Mouse (Mus musculus): ENCODE measurements at regions not wholly inside any gene's neighbourhood (a gene's known extent, or its start where the extent isn't known, plus 50 kb on each side); places are given as distances from the start of the nearest gene placed in this dataset.
"Not testable (repeated sequence)": the region's sequence is repeated elsewhere in the genome, so short reads cannot be mapped to it uniquely, and the experiment has no call there.

- peak; percentile 30; the same call in 1 of the 2 replicates for ATAC-seq (ENCODE audit: low read depth)
- H3K9ac ChIP-seq (ENCODE audit: low read depth, low read length); H3K4me3 ChIP-seq (ENCODE audit: low read depth, low read length); H3K4me2 ChIP-seq (ENCODE audit: low read depth, low read length); H3K27ac ChIP-seq (replicated peaks; ENCODE audit: low read depth, low read length); H3K9me3 ChIP-seq (ENCODE audit: control insufficient read depth, low read length); H3K36me3 ChIP-seq (ENCODE audit: control insufficient read depth, insufficient read depth, low read length); H3K4me1 ChIP-seq (ENCODE audit: control insufficient read depth, insufficient read depth, low read length); DNase-seq (ENCODE audit: low spot score); H3K27me3 ChIP-seq (replicated peaks; ENCODE audit: control insufficient read depth, insufficient read depth, low read length): not testable (repeated sequence)
- 75% methylated on average over 1 of the region's 1 CpGs for WGBS
Observed at GRCm38 (mm10) chr10:15263337-15263736, 545.3 kb upstream of the Gje1 start.

DNA sequence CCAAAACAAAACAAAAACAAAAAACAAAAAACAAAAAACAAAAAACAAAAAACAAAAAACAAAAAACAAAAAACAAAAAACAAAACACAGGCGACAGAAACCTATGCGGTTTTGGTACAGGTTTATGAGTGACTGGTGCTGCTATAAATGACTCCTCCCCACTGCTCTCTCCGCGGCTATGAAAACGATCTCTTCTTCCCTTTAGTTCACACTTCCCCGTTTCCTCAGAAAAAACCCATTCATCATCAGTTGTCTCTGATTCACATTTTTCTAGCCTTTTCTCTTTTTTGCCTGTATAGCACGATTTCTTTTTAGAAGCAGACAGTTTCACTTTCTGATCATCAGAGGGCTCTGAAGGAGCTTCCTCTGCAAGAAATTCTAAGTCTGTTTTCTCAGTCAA, 544.3 kb upstream of the Gje1 start:
- H3K9me3 ChIP-seq (ENCODE audit: control insufficient read depth, low read length); H3K9ac ChIP-seq (ENCODE audit: low read depth, low read length); H3K4me1 ChIP-seq (ENCODE audit: control insufficient read depth, insufficient read depth, low read length); DNase-seq (ENCODE audit: low spot score); ATAC-seq (ENCODE audit: low read depth); H3K27ac ChIP-seq (replicated peaks; ENCODE audit: low read depth, low read length); H3K4me2 ChIP-seq (ENCODE audit: low read depth, low read length); H3K36me3 ChIP-seq (ENCODE audit: control insufficient read depth, insufficient read depth, low read length); H3K4me3 ChIP-seq (ENCODE audit: low read depth, low read length); H3K27me3 ChIP-seq (replicated peaks; ENCODE audit: control insufficient read depth, insufficient read depth, low read length): not testable (repeated sequence)
- WGBS, result 69% methylated on average over 7 of the region's 7 CpGs

- WGBS, result 66% methylated on average over 2 of the region's 2 CpGs
Observed at GRCm38 (mm10) chr10:15249402-15250086, 531.5 kb upstream of the Gje1 start.

DNA sequence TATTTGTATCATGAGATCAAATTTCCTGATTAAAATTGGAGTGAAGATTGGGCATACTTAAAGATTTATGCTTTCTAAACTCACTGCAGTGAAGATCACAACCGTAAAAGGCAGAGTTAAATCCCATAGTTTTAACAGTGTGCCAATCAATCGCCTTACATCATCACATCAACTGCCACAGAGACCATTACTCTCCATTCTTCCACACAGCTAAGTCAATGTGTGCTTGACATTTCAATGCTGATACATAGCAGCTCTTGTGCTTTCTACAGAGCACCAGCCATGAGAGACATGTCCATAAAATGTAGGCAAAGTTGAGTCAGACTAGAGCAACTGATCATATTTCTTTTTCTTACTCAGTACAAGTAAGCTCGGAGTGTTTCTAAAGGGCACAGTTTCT, 530.9 kb upstream of the Gje1 start:
- no peak for DNase-seq (ENCODE audit: low spot score)
- WGBS, result 88% methylated on average over 3 of the region's 3 CpGs
- ATAC-seq (ENCODE audit: low read depth), result no peak

More at GRCm38 (mm10) chr10:15249402-15250086, 531.5 kb upstream of the Gje1 start:
- no peaks in the 10 kb centered on the region for H3K27me3 ChIP-seq (replicated peaks; ENCODE audit: control insufficient read depth, insufficient read depth, low read length)
- no peak overlapping the region for H3K4me2 ChIP-seq (ENCODE audit: low read depth, low read length)
- no peak overlapping the region for H3K4me3 ChIP-seq (ENCODE audit: low read depth, low read length)
- ATAC-seq (ENCODE audit: low read depth) (no peak), DNase-seq (ENCODE audit: low spot score) (no peak)
- H3K36me3 ChIP-seq (ENCODE audit: control insufficient read depth, insufficient read depth, low read length), result no peaks in the 10 kb centered on the region
- H3K9ac ChIP-seq (ENCODE audit: low read depth, low read length), result no peak overlapping the region
- no peaks in the 10 kb centered on the region for H3K4me1 ChIP-seq (ENCODE audit: control insufficient read depth, insufficient read depth, low read length)
- H3K9me3 ChIP-seq (ENCODE audit: control insufficient read depth, low read length), result no peaks in the 10 kb centered on the region
- no peak overlapping the region for H3K27ac ChIP-seq (replicated peaks; ENCODE audit: low read depth, low read length)

DNA sequence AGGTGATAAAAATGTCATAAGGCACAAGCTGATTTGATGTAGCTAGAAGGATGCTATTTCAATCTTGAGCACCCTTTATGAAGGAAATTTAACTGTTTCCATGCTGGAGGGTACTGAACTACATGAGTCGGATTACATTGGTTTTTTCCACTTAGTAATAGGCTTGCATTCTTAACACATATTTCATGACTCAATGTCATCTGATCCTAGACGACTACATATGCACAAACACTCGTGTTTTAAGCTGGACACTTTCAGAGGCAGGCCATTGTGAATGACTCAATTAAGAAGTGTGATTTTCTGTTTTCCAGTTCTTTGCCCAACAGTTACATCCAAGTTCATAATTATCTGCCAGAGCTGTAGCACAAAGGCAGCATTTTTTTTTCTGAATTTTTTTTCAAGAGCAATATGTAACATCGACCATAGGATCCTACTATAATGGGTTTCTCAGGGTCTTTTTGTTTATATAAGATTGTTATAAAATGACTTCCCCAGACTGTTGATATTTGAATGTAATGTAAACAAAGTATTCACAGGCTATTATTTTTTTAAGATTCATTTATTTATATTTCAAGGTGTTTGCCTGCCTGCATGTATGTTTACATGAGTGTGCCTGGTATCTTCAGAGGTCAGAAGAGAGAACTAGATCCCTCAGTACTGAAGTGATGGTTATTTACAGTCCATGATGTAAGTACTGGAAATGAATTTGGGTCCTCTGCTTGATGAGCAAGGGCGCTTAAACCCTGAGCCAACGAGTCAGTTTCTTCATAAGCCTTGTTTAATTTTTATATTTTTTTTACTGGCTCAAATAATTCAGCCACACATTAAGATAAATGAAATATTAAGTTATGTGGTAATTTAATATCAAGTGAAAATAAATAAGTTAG, 526.6 kb upstream of the Gje1 start:
- H3K27ac ChIP-seq (replicated peaks; ENCODE audit: low read depth, low read length), result no peak overlapping the region
- H3K4me1 ChIP-seq (ENCODE audit: control insufficient read depth, insufficient read depth, low read length), result no peaks in the 10 kb centered on the region
- ATAC-seq (ENCODE audit: low read depth) (no peak), DNase-seq (ENCODE audit: low spot score) (no peak)
- no peaks in the 10 kb centered on the region for H3K9me3 ChIP-seq (ENCODE audit: control insufficient read depth, low read length)
- H3K9ac ChIP-seq (ENCODE audit: low read depth, low read length), result no peak overlapping the region
- 56% methylated on average over 6 of the region's 6 CpGs for WGBS
- no peaks in the 10 kb centered on the region for H3K27me3 ChIP-seq (replicated peaks; ENCODE audit: control insufficient read depth, insufficient read depth, low read length)
- H3K4me2 ChIP-seq (ENCODE audit: low read depth, low read length), result no peak overlapping the region
- H3K4me3 ChIP-seq (ENCODE audit: low read depth, low read length), result no peak overlapping the region
- no peaks in the 10 kb centered on the region for H3K36me3 ChIP-seq (ENCODE audit: control insufficient read depth, insufficient read depth, low read length)

More for the DNA sequence above, 530.9 kb upstream of the Gje1 start:
- Histone ChIP-seq H3K9me3 (ENCODE audit: control insufficient read depth, low read length) (no peaks in the 10 kb centered on the region), H3K4me1 (ENCODE audit: control insufficient read depth, insufficient read depth, low read length) (no peaks in the 10 kb centered on the region), H3K4me3 (ENCODE audit: low read depth, low read length) (no peak overlapping the region), H3K27ac (replicated peaks; ENCODE audit: low read depth, low read length) (no peak overlapping the region), H3K27me3 (replicated peaks; ENCODE audit: control insufficient read depth, insufficient read depth, low read length) (no peaks in the 10 kb centered on the region), H3K4me2 (ENCODE audit: low read depth, low read length) (no peak overlapping the region), H3K36me3 (ENCODE audit: control insufficient read depth, insufficient read depth, low read length) (no peaks in the 10 kb centered on the region), H3K9ac (ENCODE audit: low read depth, low read length) (no peak overlapping the region)

GRCm38 (mm10) chr10:15243460-15243859, 525.4 kb upstream of the Gje1 start:
- Histone ChIP-seq H3K36me3 (ENCODE audit: control insufficient read depth, insufficient read depth, low read length) (no peaks in the 10 kb centered on the region), H3K9me3 (ENCODE audit: control insufficient read depth, low read length) (no peaks in the 10 kb centered on the region), H3K4me2 (ENCODE audit: low read depth, low read length) (no peak overlapping the region), H3K9ac (ENCODE audit: low read depth, low read length) (no peak overlapping the region), H3K27me3 (replicated peaks; ENCODE audit: control insufficient read depth, insufficient read depth, low read length) (no peaks in the 10 kb centered on the region), H3K4me1 (ENCODE audit: control insufficient read depth, insufficient read depth, low read length) (no peaks in the 10 kb centered on the region), H3K27ac (replicated peaks; ENCODE audit: low read depth, low read length) (no peak overlapping the region), H3K4me3 (ENCODE audit: low read depth, low read length) (no peak overlapping the region)
- 54% methylated on average over 2 of the region's 2 CpGs for WGBS
- DNase-seq (ENCODE audit: low spot score), result no peak
- ATAC-seq (ENCODE audit: low read depth), result no peak

- H3K4me2 ChIP-seq (ENCODE audit: low read depth, low read length), result no peak overlapping the region
- no peak overlapping the region for H3K9ac ChIP-seq (ENCODE audit: low read depth, low read length)
- no peak overlapping the region for H3K27ac ChIP-seq (replicated peaks; ENCODE audit: low read depth, low read length)
- ATAC-seq (ENCODE audit: low read depth) (no peak), DNase-seq (ENCODE audit: low spot score) (no peak)
- H3K36me3 ChIP-seq (ENCODE audit: control insufficient read depth, insufficient read depth, low read length), result no peaks in the 10 kb centered on the region
- no peak overlapping the region for H3K4me3 ChIP-seq (ENCODE audit: low read depth, low read length)
- no peaks in the 10 kb centered on the region for H3K9me3 ChIP-seq (ENCODE audit: control insufficient read depth, low read length)
- H3K27me3 ChIP-seq (replicated peaks; ENCODE audit: control insufficient read depth, insufficient read depth, low read length), result no peaks in the 10 kb centered on the region
- WGBS, result 82% methylated on average over 3 of the region's 3 CpGs
- no peaks in the 10 kb centered on the region for H3K4me1 ChIP-seq (ENCODE audit: control insufficient read depth, insufficient read depth, low read length)
Observed at GRCm38 (mm10) chr10:15218883-15219282, 500.9 kb upstream of the Gje1 start.

DNA sequence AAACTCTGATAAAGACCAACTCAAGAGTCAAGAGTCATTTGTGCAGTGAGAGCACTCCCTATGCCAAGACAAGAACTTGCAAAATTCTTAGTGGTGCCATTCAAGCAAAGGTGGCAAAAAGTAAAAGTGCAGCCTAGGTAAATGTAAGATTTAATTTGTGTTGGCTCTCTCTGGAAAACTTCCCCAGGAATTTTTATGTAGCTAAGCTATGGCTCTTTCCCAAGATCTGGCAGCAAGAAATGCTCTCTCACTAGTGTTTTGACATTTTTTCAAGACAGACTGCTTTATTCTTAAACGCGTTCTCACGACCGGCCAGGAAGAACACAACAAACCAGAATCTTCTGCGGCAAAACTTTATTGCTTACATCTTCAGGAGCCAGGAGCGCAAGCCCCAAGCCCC, 461.6 kb upstream of the Gje1 start:
- Histone ChIP-seq H3K9ac (ENCODE audit: low read depth, low read length) (no peak overlapping the region), H3K36me3 (ENCODE audit: control insufficient read depth, insufficient read depth, low read length) (no peaks in the 10 kb centered on the region), H3K4me1 (ENCODE audit: control insufficient read depth, insufficient read depth, low read length) (no peaks in the 10 kb centered on the region), H3K27ac (replicated peaks; ENCODE audit: low read depth, low read length) (no peak overlapping the region), H3K4me3 (ENCODE audit: low read depth, low read length) (no peak overlapping the region), H3K27me3 (replicated peaks; ENCODE audit: control insufficient read depth, insufficient read depth, low read length) (no peaks in the 10 kb centered on the region), H3K9me3 (ENCODE audit: control insufficient read depth, low read length) (no peaks in the 10 kb centered on the region), H3K4me2 (ENCODE audit: low read depth, low read length) (no peak overlapping the region)
- 84% methylated on average over 6 of the region's 6 CpGs for WGBS
- no peak for ATAC-seq (ENCODE audit: low read depth)
- DNase-seq (ENCODE audit: low spot score), result no peak

Data from embryonic facial prominence, embryonic 14.5 days (tissue).